ENCODE assay signal across 10 mouse cellular contexts in genomic region chr15:42309586-42309985, GRCm38 (mm10).
DNase-seq lines count a peak whose midpoint lies in the region; ATAC-seq lines count a peak whose summit lies in the region.
"Had no signal": no experiment of that assay in that cellular context is flagged by ENCODE, and none has a peak within 500 bp of the region (broad histone marks: within the 10 kb centered on the region; RNA-seq: fewer than 3 reads in every experiment).

No protein-coding gene starts in this region.

- no peak overlapping the region for H3K9ac ChIP-seq in midbrain, embryonic 12.5 days (replicated peaks)
- H3K9ac ChIP-seq in midbrain, embryonic 11.5 days (ENCODE audit: low read length): no peak overlapping the region

- ATAC-seq in midbrain, embryonic 12.5 days (ENCODE audit: low FRiP score, low read depth): peak; percentile 27; the same call in 1 of the 2 replicates
- no peak for ATAC-seq in midbrain, embryonic 11.5 days (ENCODE audit: low FRiP score)
- peak; percentile 95 for ATAC-seq in megakaryocyte progenitor cell, adult 5-6 weeks (replicated peaks; ENCODE audit: poor library complexity)

- H3K4me2 ChIP-seq in midbrain, embryonic 12.5 days (replicated peaks): no peak overlapping the region
- H3K4me2 ChIP-seq in midbrain, embryonic 11.5 days: no peak overlapping the region

- H3K4me3 ChIP-seq in midbrain, embryonic 12.5 days: no peak overlapping the region
- no peak overlapping the region for H3K4me3 ChIP-seq in midbrain, embryonic 11.5 days (ENCODE audit: low read depth, low read length)
- H3K4me3 ChIP-seq: heart, adult 2 months; limb, embryonic 10.5 days had no signal

- no peaks in the 10 kb centered on the region for H3K36me3 ChIP-seq in midbrain, embryonic 12.5 days
- no peaks in the 10 kb centered on the region for H3K36me3 ChIP-seq in midbrain, embryonic 11.5 days (ENCODE audit: control insufficient read depth, insufficient read depth, low read length)
- H3K36me3 ChIP-seq: limb, embryonic 10.5 days had no signal

- 69% methylated on average over 5 of the region's 5 CpGs for WGBS in midbrain, embryonic 12.5 days
- WGBS in midbrain, embryonic 11.5 days: 69% methylated on average over 5 of the region's 5 CpGs

- no peaks in the 10 kb centered on the region for H3K9me3 ChIP-seq in midbrain, embryonic 12.5 days
- no peaks in the 10 kb centered on the region for H3K9me3 ChIP-seq in midbrain, embryonic 11.5 days (ENCODE audit: control insufficient read depth, low read length)
- H3K9me3 ChIP-seq: limb, embryonic 10.5 days had no signal

- H3K27me3 ChIP-seq in midbrain, embryonic 12.5 days: no peaks in the 10 kb centered on the region
- H3K27me3 ChIP-seq in midbrain, embryonic 11.5 days (ENCODE audit: control insufficient read depth, insufficient read depth, low read length): no peaks in the 10 kb centered on the region

- no peak overlapping the region for H3K27ac ChIP-seq in midbrain, embryonic 12.5 days (replicated peaks)
- H3K27ac ChIP-seq in midbrain, embryonic 11.5 days (ENCODE audit: low read depth, low read length): no peak overlapping the region
- H3K27ac ChIP-seq: heart, adult 2 months; limb, embryonic 10.5 days had no signal

- H3K4me1 ChIP-seq in midbrain, embryonic 12.5 days: no peaks in the 10 kb centered on the region
- no peaks in the 10 kb centered on the region for H3K4me1 ChIP-seq in midbrain, embryonic 11.5 days (ENCODE audit: control insufficient read depth, insufficient read depth, low read length)

- DNase-seq in adrenal gland, adult 2 months: peak; percentile 8
- no peak for DNase-seq in adrenal gland, adult 18-20 months (ENCODE audit: low spot score in 2 of 2)
- no peak for DNase-seq in midbrain, embryonic 11.5 days (ENCODE audit: low spot score, missing footprints)
- peak; percentile 70 for DNase-seq in gonadal fat pad, adult 2 months (ENCODE audit: low read depth)
- no peak for DNase-seq in kidney, postnatal 4 days
- no peak for DNase-seq in kidney, postnatal 36 days

Comparison
In these comparisons a context has a peak if more than half of its experiments do, and no peak if none do; other contexts are left out.
1. DNase-seq: peak in adrenal gland, adult 2 months (single experiment) and gonadal fat pad, adult 2 months (single experiment); none in adrenal gland, adult 18-20 months (0 of 2), midbrain, embryonic 11.5 days (single experiment), kidney, postnatal 4 days (0 of 2) and kidney, postnatal 36 days (0 of 2).